Comparison of ENCODE assay signal across 13 mouse cellular contexts in genomic region chr19:59422393-59422792, GRCm38 (mm10). TPM values are rescaled to one million over a fixed set of nuclear protein-coding genes. Genes with fewer than 3 reads are reported as not detected.
DNase-seq lines count a peak whose midpoint lies in the region; ATAC-seq and TF ChIP-seq lines count a peak whose summit lies in the region.
"Had no signal": no experiment of that assay in that cellular context is flagged by ENCODE, and none has a peak within 500 bp of the region (broad histone marks: within the 10 kb centered on the region; RNA-seq: fewer than 3 reads in every experiment).

No protein-coding gene starts in this region.

- 5% methylated on average over 8 of the region's 8 CpGs for WGBS in lung, embryonic 14.5 days
- 5% methylated on average over 8 of the region's 8 CpGs for WGBS in forebrain, embryonic 11.5 days
- 10% methylated on average over 8 of the region's 8 CpGs for WGBS in limb, embryonic 11.5 days

- intact Hi-C loops in gastrocnemius, postnatal 14 days (cut with DNase I; ENCODE audit: low total_unique reads) = no loop called here

- H3K4me3 ChIP-seq in lung, embryonic 14.5 days (ENCODE audit: low read depth, low read length) = no peak overlapping the region
- peak overlapping the region; percentile 14 for H3K4me3 ChIP-seq in forebrain, embryonic 11.5 days (ENCODE audit: low read depth, low read length)
- H3K4me3 ChIP-seq in limb, embryonic 11.5 days (ENCODE audit: low read depth, low read length) = no peak overlapping the region
- H3K4me3 ChIP-seq: myocyte had no signal

- peak; percentile 33 for DNase-seq in lung, embryonic 14.5 days
- DNase-seq in lung, postnatal 36 days = no peak
- DNase-seq in forebrain, embryonic 11.5 days (ENCODE audit: low spot score) = peak; percentile 85
- DNase-seq in limb, embryonic 11.5 days (ENCODE audit: low spot score) = no peak
- DNase-seq in retina, embryonic 14.5 days (ENCODE audit: low spot score) = peak; percentile 55
- DNase-seq in gastrocnemius, postnatal 14 days = no peak
- DNase-seq in frontal cortex, postnatal 36 days (ENCODE audit: low spot score in 2 of 2) = no peak
- DNase-seq: cerebellum, adult 11-12 months; liver, postnatal 0 days; spleen, adult 18-20 months; thymus, postnatal 4 days had no signal

- TF ChIP-seq CTCF in lung, embryonic 14.5 days (IDR thresholded peaks at IDR 0.05; ENCODE audit: low read depth) = no peak

- no peaks in the 10 kb centered on the region for H3K4me1 ChIP-seq in lung, embryonic 14.5 days (ENCODE audit: insufficient read depth)
- peaks cover 19% of the 10 kb centered on the region for H3K4me1 ChIP-seq in forebrain, embryonic 11.5 days (replicated peaks; ENCODE audit: control insufficient read depth, insufficient read depth, low read length)
- H3K4me1 ChIP-seq in limb, embryonic 11.5 days (ENCODE audit: control insufficient read depth, insufficient read depth, low read length) = peaks cover 27% of the 10 kb centered on the region

- peak overlapping the region; percentile 48 for H3K4me2 ChIP-seq in lung, embryonic 14.5 days
- peak overlapping the region; percentile 42 for H3K4me2 ChIP-seq in forebrain, embryonic 11.5 days (ENCODE audit: low read depth, low read length, severe bottlenecking)
- H3K4me2 ChIP-seq in limb, embryonic 11.5 days (ENCODE audit: low read depth, severe bottlenecking) = peak overlapping the region; percentile 17; the same call in 1 of the 2 replicates

- no peaks in the 10 kb centered on the region for H3K9me3 ChIP-seq in lung, embryonic 14.5 days (ENCODE audit: low read depth, low read length)
- H3K9me3 ChIP-seq in forebrain, embryonic 11.5 days (ENCODE audit: control insufficient read depth, low read length) = no peaks in the 10 kb centered on the region
- H3K9me3 ChIP-seq in limb, embryonic 11.5 days (ENCODE audit: control insufficient read depth, low read length) = no peaks in the 10 kb centered on the region

- no peak overlapping the region for H3K27ac ChIP-seq in lung, embryonic 14.5 days (ENCODE audit: low read depth)
- H3K27ac ChIP-seq in forebrain, embryonic 11.5 days (ENCODE audit: low read depth, low read length) = peak overlapping the region; percentile 64
- H3K27ac ChIP-seq in limb, embryonic 11.5 days (replicated peaks; ENCODE audit: low read depth, low read length) = no peak overlapping the region

- ATAC-seq in lung, embryonic 14.5 days (ENCODE audit: insufficient read depth) = no peak
- ATAC-seq in forebrain, embryonic 11.5 days (replicated peaks; ENCODE audit: low FRiP score) = peak; percentile 89
- no peak for ATAC-seq in limb, embryonic 11.5 days (ENCODE audit: insufficient number of reproducible peaks, low FRiP score, low TSS enrichment, low read depth)
- ATAC-seq: liver, postnatal 0 days had no signal

- H3K27me3 ChIP-seq in lung, embryonic 14.5 days (ENCODE audit: insufficient read depth, low read length) = no peaks in the 10 kb centered on the region
- no peaks in the 10 kb centered on the region for H3K27me3 ChIP-seq in forebrain, embryonic 11.5 days (ENCODE audit: control insufficient read depth, insufficient read depth, low read length)
- peaks cover 9% of the 10 kb centered on the region for H3K27me3 ChIP-seq in limb, embryonic 11.5 days (ENCODE audit: control insufficient read depth, insufficient read depth, low read length)

- no peaks in the 10 kb centered on the region for H3K36me3 ChIP-seq in lung, embryonic 14.5 days (ENCODE audit: insufficient read depth)
- H3K36me3 ChIP-seq in forebrain, embryonic 11.5 days (ENCODE audit: control insufficient read depth, insufficient read depth, low read length) = no peaks in the 10 kb centered on the region
- H3K36me3 ChIP-seq in limb, embryonic 11.5 days (ENCODE audit: control insufficient read depth, insufficient read depth, low read length) = no peaks in the 10 kb centered on the region

- no peak overlapping the region for H3K9ac ChIP-seq in lung, embryonic 14.5 days
- peak overlapping the region; percentile 36; the same call in 1 of the 2 replicates for H3K9ac ChIP-seq in forebrain, embryonic 11.5 days (ENCODE audit: low read length)
- peak overlapping the region; percentile 2; the same call in 1 of the 2 replicates for H3K9ac ChIP-seq in limb, embryonic 11.5 days (ENCODE audit: low read length)
- H3K9ac ChIP-seq: liver, postnatal 0 days had no signal

RNA-seq across cellular contexts. Expression of gene Emx2, which starts 35.8 kb away (rescaled TPM):
- polyA plus RNA-seq in lung, embryonic 14.5 days (2014; fragmentation: Nextera tagmentation; extraction: Ambion mirVana) = not detected in 2 replicates
- polyA plus RNA-seq in forebrain, embryonic 11.5 days (2014; fragmentation: Nextera tagmentation; extraction: Ambion mirVana) = 75.6 and 78.9 TPM in 2 replicates
- 14.0 and 15.5 TPM in 2 replicates for polyA plus RNA-seq in limb, embryonic 11.5 days (2014; fragmentation: Nextera tagmentation; extraction: Ambion mirVana)
- 1 to 10 TPM in 1 of 2 experiments, under 1 TPM in 1; 0.66 to 1.2 TPM for total RNA-seq in gastrocnemius, postnatal 14 days (2021)
- total RNA-seq: hematopoietic stem cell, adult 5-6 weeks had no signal
- polyA plus RNA-seq: liver, postnatal 0 days; myocyte had no signal

Comparison
In these comparisons a context has a peak if more than half of its experiments do, and no peak if none do; other contexts are left out.
1. DNase-seq: peak in lung, embryonic 14.5 days (single experiment), forebrain, embryonic 11.5 days (single experiment) and retina, embryonic 14.5 days (single experiment); none in lung, postnatal 36 days (single experiment), limb, embryonic 11.5 days (single experiment), gastrocnemius, postnatal 14 days (single experiment) and frontal cortex, postnatal 36 days (0 of 2).
2. RNA of gene Emx2, which starts 35.8 kb away (polyA plus RNA-seq): 75.6 to 78.9 TPM in forebrain, embryonic 11.5 days and 14.0 to 15.5 TPM in limb, embryonic 11.5 days; not detected in lung, embryonic 14.5 days; every median in the first group is over 10 times any median in the second.
3. Peak in every context shown above with its lines, with median percentiles within 50 percentile points of each other: H3K4me2 ChIP-seq.